Mouse (Mus musculus): Measurements from ENCODE around the gene Abracl.

Gene Abracl

DNA sequence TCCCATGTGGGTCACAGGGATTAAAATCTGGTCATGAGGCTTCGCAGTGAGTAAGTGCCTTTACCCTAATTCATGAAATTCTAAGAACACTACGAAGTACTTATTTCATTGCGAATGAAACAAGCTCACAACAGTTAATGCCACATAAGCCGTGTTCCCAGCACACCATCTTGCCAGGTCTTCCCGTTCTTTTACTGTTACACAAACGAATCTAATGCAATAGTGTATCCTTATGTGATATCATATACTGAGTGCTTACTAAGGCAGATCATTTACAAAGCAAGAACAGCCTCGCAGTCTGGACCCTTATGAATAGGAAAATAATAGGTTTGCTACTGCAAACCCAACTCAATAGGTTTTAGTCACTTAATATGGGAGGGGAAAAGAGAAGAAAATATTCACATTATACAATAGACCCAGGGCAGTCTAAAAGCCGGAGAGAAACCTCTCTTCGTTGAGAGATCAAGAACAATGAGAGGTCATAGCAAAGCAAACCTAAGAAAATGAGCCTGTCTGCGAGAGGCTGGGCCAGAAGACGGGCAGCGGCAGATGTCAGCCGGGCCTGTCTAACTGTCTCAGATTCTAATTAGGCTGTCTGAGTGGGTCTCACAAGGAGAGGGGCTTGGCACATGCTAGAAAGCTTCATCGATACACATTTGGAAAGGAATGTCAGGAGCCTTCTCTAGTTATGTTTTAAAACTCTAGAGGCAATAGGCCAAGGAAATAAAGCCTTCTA, 1.3 kb downstream of the Abracl start:
- DNase-seq (ENCODE audit: low spot score): no peak

DNA sequence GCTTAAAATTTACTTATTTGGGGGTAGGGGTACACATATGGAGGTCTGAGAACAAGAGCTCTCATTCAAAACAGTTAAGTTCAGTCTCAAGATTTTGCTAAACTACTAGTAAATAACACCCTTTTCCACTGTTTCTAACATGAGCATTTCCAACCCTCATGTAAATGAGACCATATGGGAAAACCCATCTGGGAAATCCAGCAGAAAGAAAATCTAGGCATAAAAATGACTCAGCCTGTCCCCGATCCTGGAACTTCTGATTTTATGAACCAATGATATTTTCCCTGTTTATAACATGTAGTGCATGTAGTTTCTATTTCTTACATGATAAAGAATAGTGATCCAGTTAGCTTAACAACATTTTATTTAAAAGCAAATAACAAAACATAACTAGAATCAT, 2.2 kb downstream of the Abracl start:
- DNase-seq (ENCODE audit: low spot score): no peak

DNA sequence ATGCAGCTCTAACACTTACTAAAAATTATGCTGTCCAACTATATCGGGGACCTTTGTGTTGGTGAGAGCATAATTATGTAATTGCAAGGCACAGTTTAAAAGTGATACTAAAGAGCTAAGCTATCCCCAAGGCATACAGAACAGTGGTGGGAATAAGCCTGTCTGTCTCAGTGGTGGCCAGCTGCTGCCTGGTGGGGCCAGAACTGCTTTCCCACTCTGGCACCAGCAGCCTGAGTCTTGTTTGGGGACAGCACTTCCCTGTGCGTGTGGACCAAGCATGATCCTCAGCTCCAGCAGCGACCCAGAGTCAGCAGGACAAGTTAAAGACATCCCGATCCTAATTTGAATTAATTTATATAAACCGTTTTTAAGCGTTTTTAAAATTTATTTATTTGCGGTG, 2.6 kb downstream of the Abracl start:
- DNase-seq (ENCODE audit: low spot score): no peak

DNA sequence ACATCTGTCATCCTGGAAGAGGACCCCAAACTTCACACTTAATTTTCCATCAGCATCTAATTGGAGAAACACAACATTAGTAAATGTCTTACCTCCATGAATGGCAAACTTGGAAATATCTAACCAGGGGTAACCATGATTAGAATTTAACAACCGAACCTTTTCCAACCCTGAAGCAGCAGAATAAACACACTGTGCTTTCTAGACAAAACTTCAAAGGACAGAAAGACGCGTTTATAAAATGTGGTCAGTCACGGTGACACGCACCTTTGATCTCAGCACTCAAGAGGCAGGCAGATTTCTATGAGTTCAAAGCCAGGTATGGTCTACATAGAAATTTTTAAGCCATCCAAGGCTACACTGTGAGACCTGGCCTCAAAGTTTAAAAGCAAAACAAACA, 11.3 kb downstream of the Abracl start:
- DNase-seq (ENCODE audit: low spot score): no peak

DNA sequence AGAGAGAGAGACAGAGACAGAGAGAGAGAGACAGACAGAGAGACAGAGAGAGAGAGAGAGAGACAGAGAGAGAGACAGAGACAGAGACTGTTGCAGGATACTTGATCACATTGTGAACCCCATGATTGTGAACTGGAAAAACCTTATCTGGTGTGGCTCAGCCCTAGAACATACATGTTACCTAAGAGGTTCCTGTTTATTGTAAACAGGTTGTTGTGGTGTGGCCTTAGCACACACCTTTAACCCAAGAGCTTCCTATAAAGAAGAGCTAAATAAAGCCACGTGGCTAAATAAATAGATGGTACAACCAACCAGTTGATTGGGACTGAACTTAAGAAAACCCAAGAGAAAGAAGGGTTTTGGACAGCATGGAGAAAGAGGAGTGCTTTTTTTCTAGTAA, 13.3 kb downstream of the Abracl start:
- no peak for DNase-seq (ENCODE audit: low spot score)

DNA sequence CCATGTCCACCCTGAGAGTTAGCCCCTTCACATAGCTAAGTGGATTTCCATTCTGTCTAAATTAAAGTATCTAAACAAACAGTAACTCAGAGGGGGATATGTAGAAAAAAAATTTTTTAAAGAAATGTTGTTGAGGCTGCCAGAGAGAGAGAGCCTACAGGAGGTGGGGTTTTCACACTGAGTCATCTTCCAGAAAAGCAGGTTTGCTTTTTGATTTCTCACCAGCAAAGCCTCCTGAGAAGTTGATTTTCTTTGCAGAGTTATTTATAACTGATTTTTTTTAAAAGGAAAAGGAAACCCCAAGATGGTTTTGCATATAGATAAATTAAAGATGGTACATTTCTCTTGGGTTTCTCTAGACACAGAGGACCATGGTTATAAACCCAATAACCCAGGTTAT, 15.0 kb downstream of the Abracl start:
- no peak for DNase-seq (ENCODE audit: low spot score)

DNA sequence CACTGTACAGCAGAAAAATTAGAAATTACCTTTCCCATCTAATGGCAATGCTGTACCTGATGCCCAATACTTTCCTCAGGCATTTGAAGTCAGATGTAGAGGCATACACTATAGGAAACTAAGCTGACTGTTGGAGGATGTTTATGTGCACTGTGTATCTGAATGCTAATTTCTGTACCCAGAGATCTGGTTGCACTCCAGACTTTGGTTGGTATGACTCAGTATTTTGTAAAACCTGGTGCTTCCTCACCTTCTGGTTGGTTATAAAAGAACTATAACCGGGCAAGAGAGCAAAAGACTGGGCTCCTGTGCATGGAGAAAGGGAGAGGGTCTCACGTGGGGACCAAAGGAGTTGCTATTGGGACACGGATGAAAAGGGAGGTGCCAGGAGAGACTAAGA, 15.8 kb downstream of the Abracl start:
- DNase-seq (ENCODE audit: low spot score): no peak

DNA sequence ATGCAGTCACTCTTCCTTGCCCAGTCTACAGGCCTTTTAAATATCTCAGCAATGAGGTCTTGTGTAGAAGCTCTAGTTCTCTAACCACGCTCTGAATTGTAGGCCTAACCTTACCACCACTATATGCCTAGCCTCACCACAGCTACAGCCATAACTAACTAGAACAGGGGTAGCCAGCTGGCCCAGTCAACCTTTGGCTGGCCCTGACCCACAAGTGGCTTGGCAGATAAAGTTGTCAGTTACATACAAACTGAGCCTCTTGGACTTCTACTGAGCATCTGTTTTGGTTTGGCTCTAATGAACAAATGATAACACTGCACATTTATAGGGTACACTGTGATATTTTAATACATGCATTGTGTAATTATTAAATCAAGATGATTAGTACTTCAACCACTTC, 16.3 kb downstream of the Abracl start:
- DNase-seq (ENCODE audit: low spot score): no peak

DNA sequence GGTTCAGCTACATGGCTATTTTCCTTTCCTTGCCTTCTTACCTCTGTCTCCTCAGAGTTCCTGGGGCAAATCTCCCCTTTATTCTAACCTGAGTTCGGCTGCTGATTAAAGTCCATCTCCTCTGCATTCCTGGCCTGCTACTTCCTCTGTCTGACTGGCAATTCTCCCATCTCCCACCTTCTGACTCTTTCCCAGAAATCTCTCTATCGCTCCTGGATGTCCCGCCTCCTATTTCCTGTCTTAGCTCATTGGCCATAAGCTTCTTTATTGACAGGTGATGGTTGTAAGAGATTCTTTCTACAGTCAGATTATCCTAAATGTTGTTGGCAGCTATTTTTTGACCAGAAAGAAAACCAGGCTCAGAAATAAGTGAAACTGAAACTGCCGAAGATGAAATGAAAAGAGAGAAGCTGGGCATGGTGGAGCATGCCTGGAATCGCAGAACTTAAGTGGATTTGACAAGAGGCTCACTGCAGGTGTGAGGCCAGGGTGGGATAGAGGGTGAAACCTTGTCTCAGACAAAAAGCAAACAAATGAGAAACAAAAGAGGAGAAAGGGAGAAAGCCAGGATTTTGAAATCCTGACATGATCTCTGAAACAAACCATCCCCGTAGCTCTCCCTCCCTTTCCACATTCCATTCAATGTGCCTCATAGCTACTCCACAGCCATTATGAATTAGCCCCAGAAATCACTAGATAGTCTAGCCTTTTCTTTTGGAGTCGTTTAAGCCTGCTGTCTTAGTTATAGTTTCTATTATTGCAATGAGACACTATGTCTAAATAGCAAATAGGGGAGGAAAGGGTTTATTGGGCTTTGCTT, 17.7 kb downstream of the Abracl start:
- DNase-seq (ENCODE audit: low spot score): no peak

DNA sequence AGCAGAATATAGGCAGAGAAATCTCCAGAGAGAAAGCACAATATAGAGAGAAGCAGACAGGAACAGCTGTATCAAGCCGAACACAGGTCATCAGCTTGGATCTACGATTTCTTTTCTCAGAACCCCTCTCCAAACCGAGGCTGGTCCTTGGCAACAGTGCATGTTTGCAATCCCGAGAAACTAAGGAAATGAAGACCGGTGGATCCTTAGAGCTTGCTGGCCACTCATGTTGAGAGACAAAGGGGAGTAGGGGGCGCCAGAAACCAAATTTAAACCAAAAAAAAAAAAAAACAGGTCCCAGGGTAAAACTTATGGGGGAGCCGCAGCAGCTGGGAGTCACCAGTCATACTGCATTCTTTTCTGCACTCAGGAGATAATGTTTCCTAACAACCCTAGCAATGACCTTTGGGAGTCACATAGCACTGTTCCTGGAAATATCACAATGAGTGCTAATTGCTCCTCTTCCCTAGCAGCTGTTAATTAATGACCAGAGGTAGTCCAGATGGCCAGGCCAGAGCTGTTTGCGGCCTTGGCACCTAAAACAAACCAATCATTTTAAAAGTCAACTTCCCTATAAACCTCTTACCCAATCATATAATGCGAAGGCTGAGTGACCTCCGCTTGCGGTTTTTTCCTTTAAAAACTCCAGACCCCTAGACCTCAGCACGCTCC, 19.0 kb downstream of the Abracl start:
- peak; percentile 41 for DNase-seq (ENCODE audit: low spot score)

DNA sequence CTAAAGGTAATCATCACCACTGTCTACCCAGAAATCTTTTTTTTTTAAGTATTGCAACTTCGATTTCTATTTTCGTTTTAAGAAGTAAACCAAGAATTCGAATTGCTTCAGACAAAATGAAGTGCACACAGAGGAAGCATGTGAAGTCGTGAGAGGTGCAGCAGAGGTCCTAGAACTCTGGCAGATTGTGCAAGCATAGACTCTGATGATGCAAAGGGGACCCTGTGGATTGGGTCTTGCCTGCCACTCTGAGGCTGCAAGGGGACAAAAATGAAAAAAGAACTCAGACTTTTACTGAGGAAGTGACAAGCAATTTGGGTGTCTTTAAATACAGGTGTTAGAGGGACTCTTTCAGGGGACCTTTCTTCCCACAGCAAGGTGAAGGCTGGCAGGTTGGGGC, 32.5 kb downstream of the Abracl start:
- DNase-seq (ENCODE audit: low spot score): no peak

DNA sequence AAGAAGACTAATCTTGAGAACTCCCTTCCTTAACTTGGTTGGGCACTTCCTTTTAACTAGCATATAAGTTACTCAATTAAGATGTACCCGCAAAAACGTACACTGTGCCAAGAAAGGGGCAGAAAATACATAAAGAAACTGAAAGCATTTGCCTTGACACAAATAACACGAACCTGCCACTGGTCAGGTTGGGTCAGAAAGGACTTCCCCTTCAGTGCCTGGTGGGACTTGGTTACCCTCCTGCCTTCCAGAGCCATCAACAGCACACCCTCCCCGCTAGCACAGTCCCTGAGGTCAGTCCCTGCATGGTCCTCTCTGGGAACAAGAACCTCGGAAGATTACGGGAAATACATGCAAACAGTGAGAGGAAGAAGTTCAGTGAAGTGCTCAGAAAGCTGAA, 34.0 kb downstream of the Abracl start:
- DNase-seq (ENCODE audit: low spot score): no peak

DNA sequence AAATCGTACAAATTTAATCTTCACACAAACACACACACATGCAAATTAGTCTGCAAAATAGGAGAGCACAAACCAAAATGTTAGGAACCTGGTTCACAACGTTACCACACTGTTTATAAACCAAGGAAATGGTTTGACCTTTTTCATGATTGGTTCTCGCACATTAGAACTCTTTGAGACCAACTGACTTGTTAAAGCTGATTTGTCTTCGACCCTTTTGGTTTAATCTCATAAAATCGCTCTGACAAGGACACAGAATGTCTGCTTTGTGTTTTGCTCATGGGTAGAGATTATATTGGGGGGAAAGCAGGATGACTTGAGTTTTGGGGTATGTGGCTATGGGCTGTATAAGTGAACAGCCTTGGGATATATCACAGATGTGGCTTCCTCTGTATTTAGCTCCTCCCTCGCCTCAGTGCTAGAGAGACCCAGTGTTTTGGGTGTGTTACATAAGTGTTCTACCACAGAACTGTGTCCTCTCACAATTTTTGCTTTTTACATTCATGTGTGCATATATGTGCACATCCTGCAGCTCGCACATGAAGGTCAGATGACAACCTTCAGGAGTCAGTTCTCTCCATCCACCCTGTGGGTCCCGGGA, 35.2 kb downstream of the Abracl start:
- no peak for DNase-seq (ENCODE audit: low spot score)

DNA sequence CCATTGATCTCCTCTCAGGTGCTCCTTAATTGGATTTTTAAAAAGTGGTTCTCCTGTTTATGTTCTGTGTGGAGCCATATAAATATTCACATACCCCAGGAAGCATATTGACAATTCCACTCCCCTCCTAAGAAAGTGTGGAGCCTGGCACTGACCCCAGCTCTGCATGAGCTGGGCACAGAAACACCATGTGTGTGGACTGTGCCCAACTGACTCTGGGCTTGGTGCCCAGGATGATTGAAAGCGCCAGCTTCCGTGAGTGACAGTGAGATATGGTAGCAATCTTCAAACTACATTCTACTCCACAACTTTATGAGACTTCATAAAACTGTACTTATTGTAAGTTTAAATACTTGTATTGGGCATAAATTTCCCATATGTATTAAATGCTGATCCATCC, 39.8 kb downstream of the Abracl start:
- no peak for DNase-seq (ENCODE audit: low spot score)

DNA sequence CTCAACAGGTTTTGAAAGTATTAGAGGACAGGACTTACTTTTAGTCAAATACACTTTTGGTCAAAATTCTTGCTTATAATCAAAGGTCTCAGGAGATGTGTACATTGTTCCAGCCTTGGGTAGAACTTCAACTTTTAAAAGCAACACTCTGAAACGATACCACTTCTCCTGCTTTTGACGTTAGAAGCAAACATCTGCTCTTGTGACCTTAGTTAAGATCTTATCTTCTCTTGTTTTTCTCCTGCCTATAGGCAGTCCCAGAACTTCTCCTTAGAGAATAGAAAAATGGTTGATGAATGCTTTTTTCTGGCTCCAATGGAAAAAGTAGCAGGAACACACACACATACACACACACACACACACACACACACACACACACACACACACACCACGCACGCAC, 57.0 kb downstream of the Abracl start:
- no peak for DNase-seq (ENCODE audit: low spot score)

Data from MN1 (cell line).